Mouse (Mus musculus): Measurements from ENCODE around the gene E330021D16Rik. TPM values are rescaled to one million over a fixed set of nuclear protein-coding genes. Genes with fewer than 3 reads are reported as not detected.
A peak's percentile ranks its signal among the peaks of the same experiment; 100 is the strongest.

E330021D16Rik gene
- not detected in 2 replicates for polyA plus RNA-seq (2016; fragmentation: Nextera tagmentation; extraction: Ambion mirVana)

DNA sequence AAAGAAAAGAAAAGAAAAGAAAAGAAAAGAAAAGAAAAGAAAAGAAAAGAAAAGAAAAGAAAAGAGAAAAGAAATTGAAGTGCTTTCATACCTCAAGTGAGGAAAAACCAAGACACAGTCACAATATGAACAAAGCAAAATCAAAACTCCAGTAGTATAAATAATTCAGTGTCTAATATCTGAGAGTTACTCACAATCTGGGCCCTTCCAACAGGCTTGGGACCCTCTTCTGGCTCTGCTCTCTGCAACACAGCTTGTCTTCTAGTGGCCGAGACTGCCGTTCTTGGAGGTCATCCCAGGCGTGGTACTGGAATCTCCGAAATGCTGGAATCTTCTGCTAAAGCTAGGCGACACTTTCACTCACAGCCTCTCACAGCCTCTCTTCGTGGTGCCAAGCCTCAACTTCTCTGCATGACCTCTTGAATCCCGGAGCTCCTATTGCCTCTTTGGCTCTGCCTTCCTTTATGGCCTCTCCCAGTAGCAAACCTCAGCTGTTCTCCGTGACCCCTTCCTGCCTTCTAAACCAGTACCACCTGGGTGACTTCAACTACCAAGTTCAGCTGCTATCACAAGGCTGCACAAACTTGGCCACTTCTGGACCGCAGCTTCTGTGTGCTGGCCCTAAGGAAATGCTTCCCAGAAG, at the start of gene E330021D16Rik:
Gene E330021D16Rik (minus strand): TSS at position 437 of the 643 bp plus-strand sequence.
- no peak for ATAC-seq (ENCODE audit: insufficient number of reproducible peaks, insufficient read depth, low FRiP score, low TSS enrichment, low read depth)

DNA sequence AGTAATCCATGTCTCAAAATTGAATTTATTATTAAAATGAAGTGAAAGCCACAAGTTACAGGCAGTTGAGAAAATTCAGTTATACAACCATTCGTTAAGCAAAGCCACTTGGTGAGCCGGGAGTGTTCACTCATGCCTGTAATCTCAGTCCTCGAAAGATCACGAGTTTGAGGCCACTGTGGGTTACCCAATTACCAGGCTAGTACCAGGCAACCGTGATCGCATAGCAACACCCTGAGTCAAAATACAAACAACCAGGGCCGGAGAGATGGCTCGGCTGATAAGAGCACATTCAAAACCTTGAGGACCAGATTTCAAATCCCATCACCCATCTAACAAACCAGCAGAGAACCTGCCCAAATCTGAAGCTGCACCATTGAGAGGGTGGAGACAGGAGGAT, 49.7 kb upstream of the E330021D16Rik start:
- Histone ChIP-seq H3K4me1 (replicated peaks) (peaks cover 11% of the 10 kb centered on the region), H3K4me2 (no peak overlapping the region), H3K4me3 (replicated peaks) (no peak overlapping the region), H3K27ac (peak overlapping the region; percentile 35; the same call in 1 of the 2 replicates), H3K9ac (replicated peaks) (no peak overlapping the region), H3K9me3 (0 out of 2 replicates have a peak, but pooled peaks cover 3% of the 10 kb centered on the region), H3K36me3 (no peaks in the 10 kb centered on the region), H3K27me3 (no peaks in the 10 kb centered on the region)
- WGBS = 91% methylated on average over 8 of the region's 8 CpGs
- no peak for ATAC-seq (ENCODE audit: insufficient number of reproducible peaks, insufficient read depth, low FRiP score, low TSS enrichment, low read depth)

More for the DNA sequence above, at the start of gene E330021D16Rik:
- Histone ChIP-seq H3K9ac (replicated peaks) (no peak within 1 kb of the TSS), H3K4me3 (replicated peaks) (no peak within 1 kb of the TSS), H3K27ac (no peak within 1 kb of the TSS), H3K4me2 (no peak within 1 kb of the TSS), H3K9me3 (no peaks in the 10 kb centered on the region), H3K27me3 (no peaks in the 10 kb centered on the region), H3K36me3 (no peaks in the 10 kb centered on the region), H3K4me1 (replicated peaks) (no peaks in the 10 kb centered on the region)
- WGBS = 77% methylated on average over 9 of the region's 9 CpGs

DNA sequence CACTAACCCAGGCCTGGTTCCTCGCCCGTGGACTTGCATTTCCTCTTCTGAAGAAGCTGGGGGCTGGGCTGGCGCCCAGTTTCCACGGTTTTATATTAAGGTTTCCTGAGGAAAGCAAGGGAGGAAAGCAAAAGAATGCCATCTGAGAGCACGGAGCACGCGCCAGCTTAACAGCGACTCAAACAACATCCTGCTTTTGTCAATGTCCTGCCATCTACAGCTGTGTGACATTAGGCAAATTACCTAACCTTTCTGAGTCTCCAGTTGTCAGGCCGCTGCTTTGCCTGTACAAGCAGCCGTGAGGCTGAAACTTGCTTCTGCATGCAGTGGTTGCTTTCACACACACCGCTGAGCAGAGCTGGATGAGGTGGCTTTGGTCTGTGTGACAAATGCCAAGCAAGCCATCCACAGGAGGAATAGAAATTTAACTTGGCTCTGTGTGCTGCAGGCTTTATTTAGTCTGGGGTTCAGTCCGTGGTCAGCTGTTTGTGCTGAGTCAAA, 48.8 kb upstream of the E330021D16Rik start:
- H3K4me1 ChIP-seq (replicated peaks) = peaks cover 8% of the 10 kb centered on the region
- H3K27ac ChIP-seq = peak overlapping the region; percentile 35; the same call in 1 of the 2 replicates
- ATAC-seq (ENCODE audit: insufficient number of reproducible peaks, insufficient read depth, low FRiP score, low TSS enrichment, low read depth) = no peak

DNA sequence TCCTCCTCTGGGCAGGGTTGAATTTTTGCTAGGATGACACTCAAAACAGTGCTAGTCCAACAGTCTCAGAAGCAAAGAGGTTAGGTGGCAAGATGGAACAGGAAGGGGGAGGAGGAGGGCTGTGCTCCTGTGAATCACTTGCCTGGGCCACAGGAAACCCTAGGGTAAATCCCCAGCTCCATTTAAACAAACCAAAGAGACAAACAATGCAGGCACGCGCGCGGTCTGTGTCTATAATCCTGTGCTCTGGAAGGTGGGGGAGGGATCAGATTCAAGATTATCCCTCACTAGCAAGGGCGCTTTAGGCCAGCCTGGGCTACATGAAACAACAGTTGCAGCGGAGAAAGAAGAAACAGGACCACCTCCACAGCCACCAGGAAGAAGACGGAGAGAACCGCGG, 48.1 kb upstream of the E330021D16Rik start:
- no peak for ATAC-seq (ENCODE audit: insufficient number of reproducible peaks, insufficient read depth, low FRiP score, low TSS enrichment, low read depth)
- WGBS = 78% methylated on average over 9 of the region's 9 CpGs
- Histone ChIP-seq H3K27ac (no peak overlapping the region), H3K27me3 (no peaks in the 10 kb centered on the region), H3K4me1 (replicated peaks) (peaks cover 2% of the 10 kb centered on the region), H3K4me3 (replicated peaks) (no peak overlapping the region), H3K9me3 (0 out of 2 replicates have a peak, but pooled peaks cover 3% of the 10 kb centered on the region), H3K36me3 (no peaks in the 10 kb centered on the region), H3K4me2 (no peak overlapping the region), H3K9ac (replicated peaks) (no peak overlapping the region)

More for the DNA sequence above, 48.8 kb upstream of the E330021D16Rik start:
- 67% methylated on average over 12 of the region's 12 CpGs for WGBS
- Histone ChIP-seq H3K27me3 (no peaks in the 10 kb centered on the region), H3K9me3 (0 out of 2 replicates have a peak, but pooled peaks cover 3% of the 10 kb centered on the region), H3K4me3 (replicated peaks) (no peak overlapping the region), H3K36me3 (no peaks in the 10 kb centered on the region), H3K4me2 (no peak overlapping the region), H3K9ac (replicated peaks) (no peak overlapping the region)

DNA sequence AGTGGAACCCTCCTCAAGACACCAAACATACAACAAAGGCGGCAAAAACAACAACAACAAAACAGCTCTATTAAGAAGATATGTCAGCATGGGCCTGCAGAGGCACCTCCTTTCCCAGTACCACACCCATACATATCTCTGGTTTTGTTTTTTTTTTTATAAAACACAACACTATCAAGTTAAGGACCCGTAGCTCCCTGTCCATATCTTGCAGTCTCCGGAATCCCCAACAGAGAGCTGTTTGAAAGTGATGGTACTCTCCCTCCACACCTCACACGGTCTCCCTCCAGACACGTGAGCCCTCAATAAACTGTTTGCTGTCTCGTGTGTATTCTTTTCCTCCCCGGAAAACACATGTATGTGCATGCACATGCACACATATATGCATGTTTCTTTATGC, 43.8 kb upstream of the E330021D16Rik start:
- Histone ChIP-seq H3K9ac (replicated peaks) (no peak overlapping the region), H3K9me3 (no peaks in the 10 kb centered on the region), H3K27ac (no peak overlapping the region), H3K4me3 (replicated peaks) (no peak overlapping the region), H3K4me2 (no peak overlapping the region), H3K27me3 (no peaks in the 10 kb centered on the region), H3K36me3 (no peaks in the 10 kb centered on the region), H3K4me1 (replicated peaks) (no peaks in the 10 kb centered on the region)
- no peak for ATAC-seq (ENCODE audit: insufficient number of reproducible peaks, insufficient read depth, low FRiP score, low TSS enrichment, low read depth)
- WGBS = 88% methylated on average over 7 of the region's 7 CpGs

DNA sequence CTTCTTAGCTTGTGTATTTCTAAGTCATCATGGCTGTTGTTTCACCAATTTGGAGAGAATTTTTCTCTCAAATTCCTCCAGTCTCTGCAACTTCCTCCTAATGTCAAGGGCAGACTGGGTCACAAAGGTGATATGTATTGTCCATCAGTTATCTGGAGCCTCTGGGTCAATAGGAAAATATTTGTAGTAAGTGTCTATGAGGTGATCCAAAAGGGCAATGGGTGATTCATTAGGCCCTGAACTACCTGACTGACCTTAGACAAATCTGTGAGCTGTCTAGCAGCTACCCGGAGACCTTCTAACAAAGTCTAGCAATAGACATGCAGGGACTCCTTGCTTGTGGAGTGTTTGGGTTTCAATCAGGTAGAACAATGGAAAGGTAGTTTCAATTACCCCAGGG, 40.9 kb upstream of the E330021D16Rik start:
- no peaks in the 10 kb centered on the region for H3K4me1 ChIP-seq (replicated peaks)
- WGBS = 84% methylated on average over 1 of the region's 1 CpGs
- no peaks in the 10 kb centered on the region for H3K27me3 ChIP-seq
- no peak overlapping the region for H3K27ac ChIP-seq
- no peak overlapping the region for H3K4me2 ChIP-seq
- no peak overlapping the region for H3K9ac ChIP-seq (replicated peaks)
- H3K9me3 ChIP-seq = no peaks in the 10 kb centered on the region
- H3K36me3 ChIP-seq = no peaks in the 10 kb centered on the region
- no peak for ATAC-seq (ENCODE audit: insufficient number of reproducible peaks, insufficient read depth, low FRiP score, low TSS enrichment, low read depth)
- no peak overlapping the region for H3K4me3 ChIP-seq (replicated peaks)

DNA sequence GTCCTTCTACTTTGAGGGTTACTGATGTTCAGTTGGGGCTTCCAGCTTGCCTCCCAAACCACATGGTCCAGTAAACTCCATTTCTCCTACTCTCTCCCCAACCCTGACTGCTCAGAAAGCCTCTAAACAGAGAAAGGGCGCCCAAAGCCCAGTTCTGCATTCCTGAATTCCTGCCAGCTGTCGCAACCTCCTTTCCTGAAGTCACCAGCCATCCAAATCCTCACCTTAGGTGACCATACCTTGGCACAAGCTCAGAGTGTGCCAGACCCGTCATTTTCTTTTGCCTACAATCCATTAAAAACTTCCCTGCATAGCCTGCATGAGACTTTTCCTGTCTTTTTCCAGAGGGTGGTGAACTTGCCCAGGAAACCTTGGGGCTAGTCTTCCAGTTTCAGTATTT, 40.3 kb upstream of the E330021D16Rik start:
- Histone ChIP-seq H3K4me3 (replicated peaks) (no peak overlapping the region), H3K9ac (replicated peaks) (no peak overlapping the region), H3K36me3 (no peaks in the 10 kb centered on the region), H3K4me2 (no peak overlapping the region), H3K27me3 (no peaks in the 10 kb centered on the region), H3K4me1 (replicated peaks) (no peaks in the 10 kb centered on the region), H3K27ac (no peak overlapping the region), H3K9me3 (0 out of 2 replicates have a peak, but pooled peaks cover under 1% of the 10 kb centered on the region)
- no peak for ATAC-seq (ENCODE audit: insufficient number of reproducible peaks, insufficient read depth, low FRiP score, low TSS enrichment, low read depth)
- WGBS = 83% methylated on average over 3 of the region's 3 CpGs

DNA sequence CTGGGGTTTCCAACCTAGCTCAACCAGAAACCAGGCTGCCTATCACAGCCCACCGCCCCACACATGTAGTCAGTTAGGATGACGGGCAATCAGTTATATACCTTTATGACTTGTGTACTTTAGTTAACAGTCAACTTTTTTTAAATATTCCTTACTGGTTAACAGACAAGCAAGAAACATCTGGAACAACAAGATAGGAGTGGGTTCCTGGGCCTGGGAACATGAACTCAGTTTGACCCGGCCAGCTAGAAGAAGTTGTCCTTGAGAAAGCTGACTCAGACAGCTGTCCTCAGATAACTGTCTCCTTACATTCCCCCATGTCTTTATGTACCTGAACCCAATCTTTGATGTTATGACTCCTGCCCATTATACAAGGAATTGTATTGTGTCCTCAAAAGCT, 37.3 kb upstream of the E330021D16Rik start:
- Histone ChIP-seq H3K27me3 (no peaks in the 10 kb centered on the region), H3K4me3 (replicated peaks) (no peak overlapping the region), H3K4me2 (no peak overlapping the region), H3K9me3 (0 out of 2 replicates have a peak, but pooled peaks cover 7% of the 10 kb centered on the region), H3K4me1 (replicated peaks) (peaks cover 4% of the 10 kb centered on the region; the same call in 1 of the 2 replicates), H3K9ac (replicated peaks) (no peak overlapping the region), H3K36me3 (no peaks in the 10 kb centered on the region), H3K27ac (no peak overlapping the region)
- ATAC-seq (ENCODE audit: insufficient number of reproducible peaks, insufficient read depth, low FRiP score, low TSS enrichment, low read depth) = no peak
- 89% methylated on average over 3 of the region's 3 CpGs for WGBS

DNA sequence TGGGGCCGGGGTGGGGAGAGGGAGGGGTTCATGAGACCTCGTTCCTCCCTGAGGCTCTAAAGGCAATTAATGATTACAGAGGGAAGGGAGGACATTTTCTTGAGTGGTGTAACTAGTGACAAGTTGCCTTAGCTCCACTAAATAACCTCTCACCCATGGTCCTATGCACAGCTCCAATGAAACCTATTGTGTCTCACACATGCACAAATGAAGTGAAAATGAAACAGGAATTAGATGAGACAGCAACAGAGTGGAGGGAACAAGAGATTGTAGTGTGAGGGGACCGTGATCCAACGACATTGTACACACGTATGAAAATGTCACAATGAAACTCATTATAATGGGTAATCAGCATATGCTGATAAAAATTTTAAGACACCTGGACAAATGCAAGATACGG, 35.5 kb upstream of the E330021D16Rik start:
- WGBS = 83% methylated on average over 6 of the region's 6 CpGs
- no peaks in the 10 kb centered on the region for H3K27me3 ChIP-seq

DNA sequence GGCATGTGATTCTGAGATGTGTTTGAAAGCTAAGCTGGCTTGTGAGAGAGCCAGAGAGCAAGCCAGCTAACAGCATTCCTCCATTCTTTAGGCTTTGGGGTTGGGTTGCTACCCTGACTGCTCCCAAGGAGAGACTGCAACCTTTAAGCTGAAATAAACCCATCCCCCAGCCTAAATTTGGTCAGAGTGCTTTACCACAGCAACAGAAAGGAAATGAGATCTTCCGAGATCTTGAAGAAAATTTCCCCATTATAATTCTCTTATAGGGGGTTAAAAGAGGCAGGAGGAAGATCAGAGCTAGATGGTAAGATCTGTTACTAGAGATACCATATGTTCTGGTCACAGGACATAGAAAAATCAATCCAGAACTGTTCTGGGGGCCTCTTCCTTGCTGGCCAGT, 34.6 kb upstream of the E330021D16Rik start:
- Histone ChIP-seq H3K4me2 (no peak overlapping the region), H3K4me1 (replicated peaks) (peaks cover 4% of the 10 kb centered on the region; the same call in 1 of the 2 replicates), H3K27me3 (no peaks in the 10 kb centered on the region), H3K4me3 (replicated peaks) (no peak overlapping the region), H3K9ac (replicated peaks) (no peak overlapping the region), H3K36me3 (no peaks in the 10 kb centered on the region), H3K27ac (no peak overlapping the region), H3K9me3 (peaks cover 12% of the 10 kb centered on the region)
- ATAC-seq (ENCODE audit: insufficient number of reproducible peaks, insufficient read depth, low FRiP score, low TSS enrichment, low read depth) = no peak
- WGBS = 81% methylated on average over 1 of the region's 1 CpGs

More for the DNA sequence above, 35.5 kb upstream of the E330021D16Rik start:
- no peak for ATAC-seq (ENCODE audit: insufficient number of reproducible peaks, insufficient read depth, low FRiP score, low TSS enrichment, low read depth)
- H3K9me3 ChIP-seq = 0 out of 2 replicates have a peak, but pooled peaks cover 7% of the 10 kb centered on the region
- H3K27ac ChIP-seq = no peak overlapping the region
- no peak overlapping the region for H3K4me3 ChIP-seq (replicated peaks)
- H3K9ac ChIP-seq (replicated peaks) = no peak overlapping the region
- no peaks in the 10 kb centered on the region for H3K36me3 ChIP-seq
- H3K4me1 ChIP-seq (replicated peaks) = peaks cover 4% of the 10 kb centered on the region; the same call in 1 of the 2 replicates
- no peak overlapping the region for H3K4me2 ChIP-seq

DNA sequence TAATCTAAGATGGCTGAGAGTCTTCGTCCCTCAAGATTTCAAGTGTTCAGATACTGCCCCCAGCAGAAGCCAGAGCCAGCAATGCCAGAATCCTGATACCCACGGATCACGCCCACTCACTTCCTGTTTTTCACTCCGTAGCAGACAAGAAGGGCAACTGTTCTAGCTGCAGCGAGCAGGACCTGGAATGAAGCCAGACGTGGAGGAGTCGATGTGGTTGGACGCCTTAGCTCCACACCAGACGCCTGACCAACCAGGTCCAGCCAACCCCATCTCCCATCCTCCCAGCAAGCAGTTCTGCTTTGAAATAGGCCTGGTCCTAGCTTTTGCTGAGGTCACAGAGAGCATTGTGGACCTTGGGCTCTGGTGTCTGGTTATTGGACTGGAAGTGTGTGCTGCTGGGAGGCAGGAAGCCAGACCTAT, 33.9 kb upstream of the E330021D16Rik start:
- no peak overlapping the region for H3K27ac ChIP-seq
- no peak overlapping the region for H3K4me2 ChIP-seq
- no peak overlapping the region for H3K9ac ChIP-seq (replicated peaks)
- peaks cover 18% of the 10 kb centered on the region for H3K9me3 ChIP-seq
- no peaks in the 10 kb centered on the region for H3K36me3 ChIP-seq
- no peak for ATAC-seq (ENCODE audit: insufficient number of reproducible peaks, insufficient read depth, low FRiP score, low TSS enrichment, low read depth)
- peaks cover 4% of the 10 kb centered on the region; the same call in 1 of the 2 replicates for H3K4me1 ChIP-seq (replicated peaks)
- WGBS = 78% methylated on average over 9 of the region's 9 CpGs
- H3K27me3 ChIP-seq = no peaks in the 10 kb centered on the region
- no peak overlapping the region for H3K4me3 ChIP-seq (replicated peaks)

Data from limb, embryonic 12.5 days (tissue).